Mouse (Mus musculus) spleen, adult 2 months (tissue): ENCODE measurements around the gene Pdcd1lg2.

ENCODE experiments used
- CTCF ChIP-seq: fragments of 200-500 bp; IDR thresholded peaks from 2 replicates; pipeline ENCODE4 v1.5.1; 2011; ENCODE audit warnings: mild to moderate bottlenecking, inconsistent platforms; ENCODE audit not compliant: insufficient read depth, insufficient read length, insufficient replicate concordance; ENCODE audit errors: extremely low read depth
- POLR2A ChIP-seq: fragments of 200-500 bp; IDR thresholded peaks from 2 replicates; pipeline ENCODE4 v1.6.1; 2011; ENCODE audit warnings: low read depth, low read length, inconsistent platforms

DNA sequence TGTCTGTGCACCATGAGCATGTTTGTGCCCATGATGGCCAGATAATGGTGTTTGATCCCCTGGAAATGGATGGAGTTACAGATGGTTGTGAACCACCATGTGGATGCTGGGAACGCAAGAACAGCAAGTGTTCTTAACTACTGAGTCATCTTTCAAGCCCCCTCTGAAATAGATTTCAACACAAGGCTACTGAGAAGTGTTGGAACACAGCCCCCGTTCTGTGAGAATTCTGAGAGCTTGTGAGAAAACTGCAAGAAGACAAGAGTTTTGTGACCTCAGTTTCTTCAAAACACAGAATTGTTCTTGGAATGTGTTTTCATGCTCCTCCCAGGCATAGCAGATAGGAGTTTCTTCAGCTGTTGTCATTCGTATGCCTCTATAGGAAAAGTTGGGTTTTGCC is 104.7 kb downstream of the Pdcd1lg2 start:
- TF ChIP-seq CTCF (no peak), POLR2A (no peak)
